Mouse (Mus musculus) mouse trophoblast stem cell (cell line): Measurements from ENCODE around the gene Pdpk1.

Source experiments
- in situ Hi-C, 2 experiments: fragments of 300-500 bp; cut with MseI, MboI; formaldehyde crosslinking; loops; 2 replicates in 1 of 2; 3 replicates in 1 of 2; pipeline ENCODE4 v1.15.1; 2025

The Pdpk1 gene

GRCm38 (mm10) chr17:24150824-24151223 is at the start of gene Pdpk1:
Pdpk1 (minus strand) TSS chr17:24150924.
- in situ Hi-C loops: no loop called here

DNA sequence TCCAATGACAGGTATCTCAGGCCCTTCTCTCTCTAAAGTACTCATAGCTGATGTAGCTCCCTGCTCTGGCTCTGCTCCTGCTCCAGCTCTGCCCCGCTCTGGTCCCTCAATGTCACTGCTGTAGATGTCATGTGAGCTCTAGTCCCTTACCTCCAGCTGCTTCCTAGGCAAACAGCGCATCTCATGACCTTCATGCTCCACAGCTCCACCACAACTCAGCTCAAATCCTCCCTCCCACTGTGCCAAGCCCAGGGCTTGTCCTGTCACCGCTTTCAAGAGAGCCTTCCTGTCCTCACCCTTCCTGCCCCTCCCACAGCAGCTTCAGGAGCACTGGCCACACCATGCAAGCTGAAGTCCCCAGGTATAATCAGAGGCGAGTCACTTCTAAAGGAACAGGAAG is 49.0 kb upstream of the Pdpk1 start:
- in situ Hi-C loops: no loop called here

DNA sequence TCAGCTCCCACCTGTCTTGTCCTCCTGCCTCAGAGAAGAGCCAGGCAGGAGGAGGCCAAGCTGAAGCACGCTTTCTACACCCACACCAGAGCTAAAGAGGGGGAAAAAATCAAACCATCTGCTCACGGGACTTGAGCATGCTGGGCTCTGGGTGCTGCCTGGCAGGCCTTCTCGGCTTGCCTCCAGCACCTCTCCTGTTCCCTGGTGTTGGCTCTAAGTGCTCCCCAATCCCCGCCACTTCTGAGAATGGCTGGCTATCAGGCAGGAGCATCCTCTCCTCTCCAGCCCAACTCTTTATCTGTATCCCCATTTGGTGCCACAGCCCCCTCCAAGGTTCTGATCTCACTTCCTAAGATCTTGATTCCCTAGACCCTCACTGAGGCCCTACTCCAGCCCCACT is 48.5 kb upstream of the Pdpk1 start:
- in situ Hi-C loops: no loop called here

DNA sequence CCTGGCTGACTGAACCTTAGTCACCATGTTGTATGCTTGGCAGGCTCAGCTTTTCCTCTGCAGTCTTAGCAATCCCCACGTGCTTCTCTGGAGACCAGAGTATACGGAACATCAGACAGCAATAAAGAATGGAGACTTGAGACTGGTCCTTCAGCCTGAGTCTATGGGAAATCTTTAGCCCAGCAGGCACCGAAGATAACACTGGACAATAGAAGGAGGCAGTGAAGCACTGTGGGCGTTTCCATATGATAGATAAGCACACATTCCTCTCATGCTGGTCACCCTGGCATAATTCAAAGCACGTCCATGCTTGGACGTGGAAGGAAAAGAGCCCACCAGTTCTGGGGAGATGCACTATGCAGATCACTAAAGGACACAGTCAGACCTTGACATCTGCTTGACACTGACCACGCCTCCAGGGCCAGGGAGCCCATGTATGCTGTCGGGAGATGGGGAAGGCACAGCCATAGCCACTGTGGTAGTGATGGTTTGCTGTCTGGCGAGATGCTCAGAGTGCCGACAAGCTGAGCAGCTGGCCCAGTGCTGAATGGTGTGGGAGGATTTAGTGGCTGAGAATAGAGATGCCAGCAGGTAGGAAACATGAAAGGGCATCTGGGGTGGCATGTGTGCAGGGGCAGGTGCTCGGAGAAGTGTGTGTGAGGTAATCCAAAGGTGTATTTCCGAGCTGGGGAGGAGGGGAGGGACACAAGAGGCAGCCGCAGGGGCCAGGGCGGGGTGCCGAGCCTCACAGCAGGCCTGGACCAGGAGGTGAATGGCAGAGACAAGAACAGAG is 46.5 kb upstream of the Pdpk1 start:
- in situ Hi-C loops: no loop called here

GRCm38 (mm10) chr17:24195349-24195748 is 44.6 kb upstream of the Pdpk1 start:
- in situ Hi-C loops: no loop called here

GRCm38 (mm10) chr17:24193769-24194168 is 43.0 kb upstream of the Pdpk1 start:
- in situ Hi-C loops: no loop called here

DNA sequence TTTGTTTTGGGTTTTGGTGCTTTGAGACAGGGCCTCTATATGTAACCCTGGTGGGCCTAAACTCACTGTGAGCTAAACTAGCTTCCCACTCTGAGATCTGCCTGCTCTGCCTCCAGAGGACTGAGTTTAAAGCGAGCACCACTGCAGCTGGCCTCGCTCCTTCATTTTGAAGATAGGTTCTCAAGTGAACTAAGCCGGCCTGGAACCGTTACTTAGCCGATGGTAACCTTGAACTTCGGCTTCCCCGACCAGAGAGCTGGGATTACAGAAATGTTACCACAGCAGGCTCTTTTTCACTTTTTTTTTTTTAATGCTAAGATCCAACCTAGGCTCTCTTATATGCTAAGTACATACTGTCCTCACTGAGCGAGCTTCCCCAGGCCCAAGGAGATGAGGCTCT is 42.5 kb upstream of the Pdpk1 start:
- in situ Hi-C loops: no loop called here

DNA sequence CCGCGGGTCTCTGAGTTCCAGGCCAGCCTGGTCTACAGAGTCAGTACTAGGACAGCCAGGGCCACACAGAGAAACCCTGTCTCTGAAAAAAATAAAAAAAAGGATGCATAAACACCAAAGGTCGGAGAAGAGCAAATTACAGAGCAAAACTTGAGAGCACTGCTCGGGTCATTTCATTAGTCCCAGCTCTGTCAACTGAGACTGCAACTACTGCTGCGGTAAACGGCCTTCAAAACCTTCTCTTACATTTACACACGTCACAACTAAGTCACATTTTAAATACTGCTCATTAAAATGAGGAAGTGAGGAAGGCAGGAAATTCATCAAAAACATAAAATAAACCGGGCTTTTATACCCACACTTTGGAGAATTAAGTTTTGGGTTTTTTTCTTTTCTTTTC is 42.1 kb upstream of the Pdpk1 start:
- in situ Hi-C loops: no loop called here

DNA sequence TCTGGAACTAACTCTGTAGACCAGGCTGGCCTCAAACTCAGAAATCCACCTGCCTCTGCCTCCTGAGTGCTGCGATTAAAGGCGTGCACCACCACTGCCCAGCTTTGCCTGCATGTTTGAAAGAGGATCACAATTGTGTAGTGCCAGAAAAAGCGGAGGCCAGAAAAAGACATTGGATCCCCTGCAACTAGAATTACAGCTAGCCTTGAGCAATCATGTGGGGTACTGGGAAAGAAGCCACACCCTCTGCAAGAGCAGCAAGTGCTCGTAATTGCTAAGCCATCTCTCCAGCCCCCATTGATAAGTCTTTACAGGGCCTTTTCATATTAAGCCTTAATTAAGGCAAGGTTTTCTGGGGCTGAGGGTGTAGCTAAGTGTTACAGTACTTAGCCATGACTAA is 40.8 kb upstream of the Pdpk1 start:
- in situ Hi-C loops: no loop called here

DNA sequence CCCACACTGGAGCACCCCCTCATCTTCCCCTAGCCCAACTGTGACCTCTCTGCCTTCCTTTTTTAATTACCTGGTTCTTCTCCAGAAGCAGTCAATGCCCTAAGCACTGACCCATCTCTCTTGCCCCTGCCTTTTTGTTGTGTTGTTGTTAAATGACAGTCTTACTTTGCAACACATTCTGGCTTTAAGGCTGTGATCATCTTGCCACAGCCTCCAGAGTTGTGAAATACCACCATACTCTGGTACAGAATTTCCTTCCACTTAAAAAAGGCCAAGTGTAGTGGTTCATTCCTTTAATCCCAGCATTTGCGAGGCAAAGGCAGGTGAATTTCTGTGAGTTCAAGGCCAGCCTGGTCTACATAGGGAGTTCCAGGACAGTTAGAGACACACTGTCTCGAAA is 40.2 kb upstream of the Pdpk1 start:
- in situ Hi-C loops: no loop called here

DNA sequence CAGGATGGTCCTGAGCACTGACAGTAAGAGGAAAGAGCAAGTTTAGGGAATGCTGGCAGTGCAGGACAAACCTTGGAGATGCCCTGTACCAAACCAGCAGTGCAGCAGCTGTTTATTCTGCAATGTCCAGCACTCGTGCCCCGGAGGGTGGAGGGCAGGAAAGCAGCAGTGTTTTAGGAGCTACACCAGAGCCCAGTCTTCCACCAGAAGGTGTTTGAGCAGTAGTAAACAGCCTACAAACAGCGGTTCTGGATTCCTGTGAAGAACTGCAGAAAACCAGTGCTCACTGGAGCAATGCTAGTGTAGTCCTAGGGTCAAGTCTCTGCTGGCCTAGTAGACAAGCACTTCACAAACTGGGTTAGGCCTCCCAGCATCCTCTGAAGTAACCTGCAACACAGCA is 23.5 kb upstream of the Pdpk1 start:
- in situ Hi-C loops: loop anchor here in 1 of 2 experiments (10.0 kb wide), 1 partner anchor 71 kb away; no protein-coding TSS in a partner anchor

DNA sequence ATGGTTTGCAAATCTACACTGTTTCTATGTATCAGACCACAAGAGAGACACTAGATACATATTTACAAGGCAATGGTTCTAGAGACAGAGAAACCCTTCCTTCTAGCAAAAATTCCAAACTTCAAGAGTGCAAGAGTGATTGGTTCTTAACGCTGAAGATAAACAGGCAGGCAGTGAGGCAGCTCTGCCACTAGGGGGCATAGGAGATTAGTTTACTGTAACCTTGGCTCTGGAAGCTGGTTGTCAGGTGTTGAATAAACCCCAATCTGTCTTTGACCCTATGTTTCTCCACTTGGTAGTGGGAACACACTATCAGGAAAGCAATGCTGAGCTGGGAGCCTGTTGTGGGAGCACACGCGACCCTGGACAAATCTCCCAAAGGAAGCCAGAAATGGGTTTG is 22.7 kb upstream of the Pdpk1 start:
- in situ Hi-C loops: loop anchor here in 1 of 2 experiments (10.0 kb wide), 1 partner anchor 71 kb away; no protein-coding TSS in a partner anchor

DNA sequence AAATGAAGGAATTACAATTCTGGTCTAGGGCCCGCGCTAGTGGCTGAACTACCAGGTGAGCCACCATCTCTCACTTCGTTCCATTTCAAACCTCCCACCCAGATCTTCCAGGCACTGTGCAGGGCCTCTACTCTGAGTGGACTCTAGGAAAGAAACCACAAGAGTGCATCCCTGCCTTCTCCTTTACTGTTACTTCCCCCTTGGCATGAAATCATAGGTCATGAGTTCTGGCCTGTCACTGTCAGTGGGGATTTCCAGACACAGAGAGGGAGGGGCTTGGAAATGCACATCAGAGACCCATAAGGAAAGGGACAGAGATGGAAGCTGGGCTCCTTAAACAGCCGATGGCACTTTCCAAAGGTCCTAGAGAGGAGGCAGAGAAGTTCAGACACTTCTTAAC is 21.0 kb upstream of the Pdpk1 start:
- in situ Hi-C loops: loop anchor here in 1 of 2 experiments (10.0 kb wide), 1 partner anchor 73 kb away; no protein-coding TSS in a partner anchor

GRCm38 (mm10) chr17:24170729-24171128 is 20.0 kb upstream of the Pdpk1 start:
- in situ Hi-C loops: loop anchor here in 1 of 2 experiments (10.0 kb wide), 1 partner anchor 74 kb away; no protein-coding TSS in a partner anchor

DNA sequence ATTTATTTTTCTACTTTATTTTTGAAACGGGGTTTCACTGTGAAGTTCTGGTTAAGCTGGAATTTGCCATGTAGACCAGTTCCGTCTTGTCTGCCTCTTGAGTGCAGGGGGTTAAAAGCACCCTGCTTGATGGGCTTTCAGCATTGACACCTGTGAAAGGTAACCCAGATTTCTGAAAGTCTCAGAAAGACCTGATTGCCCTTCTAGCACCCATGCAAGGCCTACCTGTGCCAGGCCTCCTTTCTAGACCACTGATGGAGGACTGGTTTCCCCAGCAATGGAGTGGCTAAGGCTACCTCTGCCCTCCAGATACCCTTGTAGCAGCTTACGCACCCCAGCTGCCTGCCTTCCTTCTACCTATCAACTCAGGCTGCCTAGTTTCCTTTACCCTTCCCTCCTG is 19.4 kb upstream of the Pdpk1 start:
- in situ Hi-C loops: loop anchor here in 1 of 2 experiments (10.0 kb wide), 1 partner anchor 75 kb away; no protein-coding TSS in a partner anchor

GRCm38 (mm10) chr17:24169317-24170065 is 18.8 kb upstream of the Pdpk1 start, which contains the start of gene Atp6v0c:
Atp6v0c (minus strand) TSS chr17:24169702.
- in situ Hi-C loops: loop anchor here in 1 of 2 experiments (10.0 kb wide), 1 partner anchor 75 kb away; no protein-coding TSS in a partner anchor

DNA sequence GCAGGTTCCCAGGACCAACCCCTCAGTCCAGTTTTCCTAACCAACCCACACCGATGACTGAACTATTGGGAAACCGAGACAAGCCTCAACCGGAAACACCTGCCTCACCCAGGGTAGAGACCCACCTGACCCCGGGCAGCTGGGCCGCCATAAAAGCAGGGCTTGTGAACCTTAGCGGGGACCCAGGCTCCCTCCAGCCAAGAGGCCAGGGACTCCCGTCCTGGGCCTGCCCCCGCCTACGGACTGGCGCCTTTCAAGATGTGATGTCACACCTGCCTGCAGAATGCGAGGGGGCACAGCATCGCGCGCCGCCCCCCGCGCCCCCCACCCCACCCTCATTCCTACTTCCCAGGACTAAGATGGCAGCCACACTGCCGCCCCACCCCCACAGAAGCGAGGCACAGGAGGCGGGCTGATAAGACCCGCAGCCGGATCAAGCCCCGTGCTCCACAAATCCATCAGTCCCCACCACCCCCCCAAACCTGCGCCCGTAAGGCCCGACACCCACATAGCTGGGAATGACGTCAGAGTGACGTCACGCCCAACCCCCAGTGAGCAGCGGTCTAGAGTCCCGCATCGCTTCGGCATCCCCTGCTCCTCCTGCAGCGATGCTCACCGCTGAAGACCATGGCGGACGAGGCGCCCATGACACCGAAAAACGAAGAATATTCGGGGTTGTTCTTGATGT is 18.0 kb upstream of the Pdpk1 start:
- in situ Hi-C loops: no loop called here

GRCm38 (mm10) chr17:24167891-24168505 is 17.3 kb upstream of the Pdpk1 start:
- in situ Hi-C loops: no loop called here

DNA sequence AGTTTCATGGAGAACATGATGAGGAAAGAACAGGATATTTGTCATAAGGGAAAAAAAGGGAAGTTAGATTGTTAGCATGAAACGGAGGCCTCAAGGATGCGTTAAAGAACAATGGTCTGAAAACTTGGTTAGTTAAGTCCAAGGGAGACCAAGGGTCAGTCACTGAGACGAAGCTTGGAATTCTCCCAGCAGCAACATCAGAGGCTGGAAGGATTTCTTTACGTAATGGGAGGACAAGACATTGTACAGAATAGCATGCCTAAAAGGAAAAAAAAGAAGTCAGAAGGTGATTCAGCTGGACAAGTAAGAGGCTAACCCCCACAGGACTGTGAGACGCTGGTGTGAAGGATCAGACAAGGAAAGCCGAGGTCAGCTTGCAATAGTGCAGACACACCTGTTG is 16.4 kb upstream of the Pdpk1 start:
- in situ Hi-C loops: no loop called here

- in situ Hi-C loops: no loop called here
Observed at GRCm38 (mm10) chr17:24164566-24165259, 14.0 kb upstream of the Pdpk1 start.
